Mouse (Mus musculus): Measurements from ENCODE around the gene Arl8a. TPM values are rescaled to one million over a fixed set of nuclear protein-coding genes. Genes with fewer than 3 reads are reported as not detected.

Arl8a gene
- 12.4 TPM for polyA plus RNA-seq (2017; shearing (Covaris generic))

DNA sequence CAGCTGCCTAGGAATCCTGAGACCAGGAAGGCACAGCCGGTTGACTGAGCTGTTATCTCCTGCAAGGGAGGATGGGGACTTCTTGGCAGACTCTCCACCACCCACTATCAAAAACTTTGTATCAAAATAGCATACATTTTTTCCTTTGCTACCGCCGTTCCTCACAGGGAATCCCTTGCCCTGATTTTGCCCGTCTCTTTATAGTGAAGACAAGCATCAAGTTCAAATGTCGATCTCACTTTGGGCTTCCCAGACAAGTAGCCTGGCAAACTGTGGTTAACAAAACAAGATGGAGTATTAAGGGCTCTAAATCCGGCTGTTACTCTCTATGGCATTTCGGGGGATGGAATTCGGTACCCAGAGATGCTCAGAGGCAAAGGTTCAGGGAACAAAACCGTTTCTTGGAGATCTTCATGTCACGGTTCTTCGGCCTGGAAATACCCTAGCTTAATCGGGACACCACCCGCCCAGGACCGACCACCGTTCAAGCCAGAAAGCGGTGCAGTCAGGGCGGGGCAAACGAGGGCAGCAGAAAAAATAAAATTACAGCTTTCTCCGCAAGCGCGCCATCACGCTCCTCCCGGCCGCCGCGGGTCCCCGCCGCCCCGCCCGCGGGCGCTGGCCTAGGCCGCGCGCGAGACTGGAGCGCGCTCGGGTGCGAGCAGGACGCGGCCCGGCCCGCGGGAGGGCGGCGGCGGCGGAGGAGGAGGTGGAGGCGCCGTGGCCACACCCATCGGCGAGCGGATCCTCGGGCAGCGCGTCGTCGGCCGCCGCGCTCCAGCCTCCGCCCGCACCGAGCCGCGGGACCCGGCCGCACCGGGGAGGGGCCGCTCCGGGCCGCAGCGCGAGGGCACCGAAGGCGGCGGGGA is at the start of gene Arl8a:
Gene Arl8a (plus strand): TSS at position 748 of the 869 bp plus-strand sequence.

DNA sequence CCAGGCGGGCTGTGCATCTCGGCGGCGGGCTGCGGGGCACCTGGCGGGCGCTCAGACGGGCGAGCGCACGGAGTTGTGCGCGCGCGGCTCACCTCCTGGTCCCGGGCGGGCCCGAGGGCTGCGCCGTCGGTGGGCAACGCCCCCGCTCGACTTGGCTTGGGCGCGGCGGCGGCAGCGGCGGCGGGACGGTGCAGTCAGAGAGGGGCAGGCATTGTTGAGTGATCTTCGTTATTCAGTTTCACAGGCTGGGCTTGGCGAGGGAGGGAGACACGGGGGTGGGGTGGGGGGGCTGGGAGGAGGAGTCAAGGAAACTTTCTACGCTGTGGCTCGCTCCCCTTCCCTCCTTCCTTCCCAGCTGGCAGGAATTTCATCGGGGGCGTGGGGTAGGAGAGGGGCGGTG is 41.5 kb upstream of the Arl8a start, which contains the start of gene Lgr6:
Gene Lgr6 (minus strand): TSS at position 153 of the 400 bp plus-strand sequence.

DNA sequence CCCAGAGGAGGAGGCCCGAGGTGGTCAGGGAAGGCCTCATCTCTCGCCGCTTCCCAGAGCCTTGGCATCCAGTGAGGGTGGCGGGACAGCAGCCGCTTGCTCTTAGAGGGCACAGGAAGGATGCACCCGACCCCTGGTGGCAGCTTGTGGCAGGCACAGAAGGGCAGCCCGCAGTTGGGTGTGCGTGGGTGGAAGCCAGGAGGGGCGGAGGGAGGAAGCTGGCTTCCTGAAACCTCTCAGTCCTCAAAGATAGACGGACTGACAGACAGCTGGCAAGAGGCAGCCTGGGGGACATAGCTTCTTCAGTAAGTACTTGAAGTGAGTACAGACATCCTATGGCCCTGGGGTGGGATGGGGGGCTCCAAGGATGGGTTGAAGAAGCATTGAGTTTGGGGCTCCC is 14.2 kb upstream of the Arl8a start, which contains the start of gene Ptpn7:
Gene Ptpn7 (plus strand): TSS at position 228 of the 400 bp plus-strand sequence.

DNA sequence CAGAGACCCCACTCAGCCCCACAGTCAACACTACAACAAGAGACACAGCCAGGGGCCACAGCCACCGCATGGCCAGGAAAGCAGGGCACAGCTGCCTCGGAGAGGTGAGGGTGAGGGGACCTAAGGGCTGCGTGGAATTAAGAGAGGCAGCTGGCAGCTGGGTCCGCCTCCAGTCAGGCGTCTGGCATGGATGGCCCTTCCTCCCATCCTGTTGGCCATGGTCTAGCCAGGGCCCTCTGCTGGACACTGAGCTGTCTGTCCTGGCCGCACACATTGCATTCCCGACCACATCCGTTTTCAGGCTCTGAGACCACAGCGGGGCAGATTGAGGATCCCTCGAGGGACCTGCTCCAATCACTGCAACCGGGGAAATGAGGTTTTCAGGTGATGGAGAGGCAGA is 20.8 kb downstream of the Arl8a start, which contains the start of gene Gpr37l1:
Gene Gpr37l1 (minus strand): TSS at position 247 of the 400 bp plus-strand sequence.

Other genes with a start within 250 kb of the Arl8a start
- 4.5 TPM for gene Ppp1r12b, start 190.9 kb upstream of the Arl8a start, polyA plus RNA-seq (2017; shearing (Covaris generic))
- gene Ube2t, start 184.3 kb upstream of the Arl8a start, polyA plus RNA-seq (2017; shearing (Covaris generic)) = 15.6 TPM
- gene Lgr6, start 41.5 kb upstream of the Arl8a start, polyA plus RNA-seq (2017; shearing (Covaris generic)) = 0.16 TPM
- 344 TPM for gene Ptpn7, start 14.1 kb upstream of the Arl8a start, polyA plus RNA-seq (2017; shearing (Covaris generic))
- gene Gpr37l1, start 20.9 kb downstream of the Arl8a start, polyA plus RNA-seq (2017; shearing (Covaris generic)) = not detected
- gene Elf3, start 111.7 kb downstream of the Arl8a start, polyA plus RNA-seq (2017; shearing (Covaris generic)) = not detected
- gene Rnpep, start 137.3 kb downstream of the Arl8a start, polyA plus RNA-seq (2017; shearing (Covaris generic)) = 42.7 TPM
- gene Timm17a, start 167.0 kb downstream of the Arl8a start, polyA plus RNA-seq (2017; shearing (Covaris generic)) = 139 TPM
- not detected for gene Lmod1, start 178.0 kb downstream of the Arl8a start, polyA plus RNA-seq (2017; shearing (Covaris generic))
- gene Shisa4, start 228.4 kb downstream of the Arl8a start, polyA plus RNA-seq (2017; shearing (Covaris generic)) = not detected

Measured in inflammation-experienced regulatory T-cells, adult 16 weeks (primary cell).